Mouse (Mus musculus): Measurements from ENCODE around the gene Patl2. TPM values are rescaled to one million over a fixed set of nuclear protein-coding genes. Genes with fewer than 3 reads are reported as not detected.

Gene Patl2
- total and polyA plus RNA-seq, 3 experiments: not detected

DNA sequence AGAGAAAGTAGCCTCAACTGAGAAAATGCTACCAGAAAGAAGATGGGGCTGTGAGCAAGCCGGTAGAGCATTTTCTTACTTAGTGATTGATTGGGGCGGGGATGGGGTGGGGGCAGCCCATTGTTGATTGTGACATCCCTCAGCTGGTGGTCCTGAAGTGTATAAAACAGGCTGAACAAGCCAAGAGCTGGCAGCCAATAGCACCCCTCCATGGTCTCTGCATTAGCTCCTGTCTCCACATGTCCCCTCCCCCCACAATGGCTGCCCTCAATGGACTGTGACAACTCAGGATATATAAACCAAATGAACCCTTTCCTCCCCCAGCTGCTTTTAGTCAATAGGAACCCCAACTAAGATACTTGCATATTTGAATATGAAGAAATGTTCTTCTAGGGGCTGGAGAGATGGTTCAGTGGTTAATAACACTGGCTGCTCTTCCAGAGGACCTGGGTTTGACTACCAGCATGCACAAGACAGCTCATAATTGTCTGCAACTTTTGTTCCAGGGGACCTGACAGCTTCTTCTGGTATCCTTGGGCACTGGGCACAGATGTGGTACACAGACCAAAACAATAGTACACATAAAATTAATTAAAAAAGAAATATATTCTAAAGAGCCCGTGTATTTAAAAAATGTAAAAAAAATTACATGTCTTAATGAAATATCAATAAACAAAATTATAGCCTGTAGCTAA lies 24.7 kb upstream of the Patl2 start:
- Histone ChIP-seq H3K4me1 (ENCODE audit: control insufficient read depth in 1 of 2, insufficient read depth in 2 of 2) (peaks cover 3 to 6% of the 10 kb centered on the region in 2 experiments; a peak in 1 of 4 replicates), H3K36me3 (replicated peaks in 1 of 2; ENCODE audit: control insufficient read depth in 1 of 2, insufficient read depth in 1 of 2, low read length in 1 of 2) (no peaks in the 10 kb centered on the region), H3K9me3 (replicated peaks; ENCODE audit: low read length) (no peaks in the 10 kb centered on the region), H3K27ac (ENCODE audit: insufficient read depth, low read depth) (no peak overlapping the region), H3K27me3 (replicated peaks) (no peaks in the 10 kb centered on the region), H3K9ac (ENCODE audit: insufficient read depth, low read depth) (no peak overlapping the region), H3K4me2 (ENCODE audit: insufficient read depth, low read depth, poor library complexity, severe bottlenecking) (no peak overlapping the region), H3K4me3 (replicated peaks in 1 of 3; ENCODE audit: low read depth in 2 of 3, low read length in 2 of 3, poor library complexity in 1 of 3) (no peak overlapping the region), H3K79me2 (replicated peaks; ENCODE audit: control insufficient read depth, extremely low read depth, insufficient read depth, poor library complexity, severe bottlenecking) (no peaks in the 10 kb centered on the region)
- no peak for DNase-seq (ENCODE audit: extremely low read depth)
- TF ChIP-seq TCF12 (IDR thresholded peaks at IDR 0.05; ENCODE audit: low read depth, low read length) (no peak), MAZ (IDR thresholded peaks at IDR 0.05; ENCODE audit: low read depth, low read length) (no peak), JUN (IDR thresholded peaks at IDR 0.05; ENCODE audit: insufficient read depth, low read depth, low read length) (no peak), BHLHE40 (IDR thresholded peaks at IDR 0.05; ENCODE audit: low read depth, low read length) (no peak), ZMIZ1 (IDR thresholded peaks at IDR 0.05; ENCODE audit: low read depth, low read length) (no peak), USF2 (conservative IDR thresholded peaks at IDR 0.05; ENCODE audit: low read depth, low read length) (no peak), CTCF (conservative IDR thresholded peaks at IDR 0.05 in 1 of 2, IDR thresholded peaks at IDR 0.05 in 1 of 2; ENCODE audit: low read depth in 2 of 2, low read length in 2 of 2) (no peak), POLR2A (IDR thresholded peaks at IDR 0.05; ENCODE audit: low read depth, low read length) (no peak), CHD2 (IDR thresholded peaks at IDR 0.05; ENCODE audit: low read length) (no peak), GABPA (IDR thresholded peaks at IDR 0.05; ENCODE audit: insufficient replicate concordance, low read depth, low read length) (no peak), MEF2A (IDR thresholded peaks at IDR 0.05; ENCODE audit: borderline replicate concordance, low read depth, low read length) (no peak)
- dilution Hi-C loops (cut with MboI; ENCODE audit: extremely low pct_ligation_motif_present, extremely low pct_unique_long_range_greater_than_20kb, low sequenced_read_pairs) (no loop called here), in situ Hi-C loops (cut with MboI; ENCODE audit: low pct_ligation_motif_present, low pct_unique_long_range_greater_than_20kb, low sequenced_read_pairs) (no loop called here)

DNA sequence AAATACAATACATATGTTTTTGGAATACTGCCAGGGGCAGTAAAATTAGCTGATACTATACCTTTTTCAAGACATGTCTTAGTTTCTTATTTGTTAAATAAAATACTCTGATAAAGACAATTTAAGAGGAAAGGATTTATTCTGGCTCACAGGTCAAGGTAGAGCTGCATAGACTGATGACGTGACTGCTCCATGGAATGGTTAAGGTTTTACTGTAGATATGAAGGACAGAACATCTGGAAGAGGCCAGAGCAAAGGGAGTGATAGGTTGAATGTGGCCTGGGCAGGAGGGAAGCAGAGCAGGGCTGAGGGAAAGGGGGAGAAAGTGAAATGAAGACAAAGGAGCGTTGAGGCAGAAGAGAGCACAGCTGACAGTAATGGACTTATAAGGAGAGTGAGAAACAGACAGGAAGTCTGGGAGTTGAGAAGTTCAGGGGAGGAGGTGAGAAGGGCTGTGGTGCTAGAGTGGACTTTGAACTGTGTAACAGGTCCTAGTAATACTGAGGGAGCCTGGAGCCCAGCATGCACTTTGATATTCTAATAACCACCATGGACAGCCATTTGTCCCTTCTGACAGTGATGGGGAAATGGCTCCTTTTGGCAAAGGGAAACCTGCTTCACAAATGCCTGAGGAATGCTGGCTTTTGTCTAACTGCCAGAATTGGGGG lies 20.6 kb upstream of the Patl2 start:
- no peak overlapping the region for H3K9ac ChIP-seq (ENCODE audit: insufficient read depth, low read depth)
- no peaks in the 10 kb centered on the region for H3K79me2 ChIP-seq (replicated peaks; ENCODE audit: control insufficient read depth, extremely low read depth, insufficient read depth, poor library complexity, severe bottlenecking)
- H3K4me3 ChIP-seq (replicated peaks in 1 of 3; ENCODE audit: low read depth in 2 of 3, low read length in 2 of 3, poor library complexity in 1 of 3): no peak overlapping the region
- peaks cover 3 to 6% of the 10 kb centered on the region in 2 experiments; a peak in 1 of 4 replicates for H3K4me1 ChIP-seq (ENCODE audit: control insufficient read depth in 1 of 2, insufficient read depth in 2 of 2)
- no peak for TF ChIP-seq ZNF384 (IDR thresholded peaks at IDR 0.05; ENCODE audit: low read depth, low read length)
- no peak for TF ChIP-seq ZMIZ1 (IDR thresholded peaks at IDR 0.05; ENCODE audit: low read depth, low read length)
- TF ChIP-seq ZC3H11A (IDR thresholded peaks at IDR 0.05; ENCODE audit: low read depth, low read length): no peak
- no peak for TF ChIP-seq USF1 (IDR thresholded peaks at IDR 0.05; ENCODE audit: low read depth, low read length)
- no peak for TF ChIP-seq JUND (conservative IDR thresholded peaks at IDR 0.05; ENCODE audit: low read depth, low read length)
- TF ChIP-seq SIN3A (IDR thresholded peaks at IDR 0.05; ENCODE audit: low read length): no peak
- no peak for TF ChIP-seq ZKSCAN1 (IDR thresholded peaks at IDR 0.05; ENCODE audit: borderline replicate concordance, low read depth, low read length)
- no peak for TF ChIP-seq MAX (IDR thresholded peaks at IDR 0.05; ENCODE audit: low read length)
- TF ChIP-seq BHLHE40 (IDR thresholded peaks at IDR 0.05; ENCODE audit: low read depth, low read length): no peak
- no peak for TF ChIP-seq TBP (conservative IDR thresholded peaks at IDR 0.05; ENCODE audit: low read depth, low read length)
- H3K4me2 ChIP-seq (ENCODE audit: insufficient read depth, low read depth, poor library complexity, severe bottlenecking): no peak overlapping the region
- H3K36me3 ChIP-seq (replicated peaks in 1 of 2; ENCODE audit: control insufficient read depth in 1 of 2, insufficient read depth in 1 of 2, low read length in 1 of 2): no peaks in the 10 kb centered on the region
- no peaks in the 10 kb centered on the region for H3K9me3 ChIP-seq (replicated peaks; ENCODE audit: low read length)
- no peaks in the 10 kb centered on the region for H3K27me3 ChIP-seq (replicated peaks)
- no peak overlapping the region for H3K27ac ChIP-seq (ENCODE audit: insufficient read depth, low read depth)
- in situ Hi-C loops (cut with MboI; ENCODE audit: low pct_ligation_motif_present, low pct_unique_long_range_greater_than_20kb, low sequenced_read_pairs): no loop called here
- dilution Hi-C loops (cut with MboI; ENCODE audit: extremely low pct_ligation_motif_present, extremely low pct_unique_long_range_greater_than_20kb, low sequenced_read_pairs): no loop called here
- DNase-seq (ENCODE audit: extremely low read depth): no peak
